Mouse (Mus musculus): Measurements from ENCODE around the gene Ace2. TPM values are rescaled to one million over a fixed set of nuclear protein-coding genes. Genes with fewer than 3 reads are reported as not detected.

The Ace2 gene
- polyA plus RNA-seq, 1 experiment from 2014 or later: 0.22 TPM

GRCm38 (mm10) chrX:164145463-164146250, 6.5 kb downstream of the Ace2 start:
- H3K27me3 ChIP-seq: peaks cover 11% of the 10 kb centered on the region
- no peaks in the 10 kb centered on the region for H3K4me1 ChIP-seq
- H3K36me3 ChIP-seq (replicated peaks): no peaks in the 10 kb centered on the region
- H3K4me3 ChIP-seq (replicated peaks): no peak overlapping the region
- H3K9ac ChIP-seq: no peak overlapping the region
- no peak overlapping the region for H3K27ac ChIP-seq
- no peak for ATAC-seq (ENCODE audit: low FRiP score)
- no peak overlapping the region for H3K4me2 ChIP-seq
- H3K9me3 ChIP-seq: no peaks in the 10 kb centered on the region
- 88% methylated on average over 6 of the region's 6 CpGs for WGBS

GRCm38 (mm10) chrX:164152703-164153102, 13.6 kb downstream of the Ace2 start:
- Histone ChIP-seq H3K27me3 (peaks cover 11% of the 10 kb centered on the region; the same call in 1 of the 2 replicates), H3K4me1 (no peaks in the 10 kb centered on the region)
- 74% methylated on average over 2 of the region's 2 CpGs for WGBS

GRCm38 (mm10) chrX:164153606-164154005, 14.5 kb downstream of the Ace2 start:
- no peak overlapping the region for H3K27ac ChIP-seq

More at GRCm38 (mm10) chrX:164152703-164153102, 13.6 kb downstream of the Ace2 start:
- no peaks in the 10 kb centered on the region for H3K36me3 ChIP-seq (replicated peaks)
- H3K9ac ChIP-seq: no peak overlapping the region
- no peak for ATAC-seq (ENCODE audit: low FRiP score)
- H3K27ac ChIP-seq: no peak overlapping the region
- no peaks in the 10 kb centered on the region for H3K9me3 ChIP-seq
- H3K4me2 ChIP-seq: no peak overlapping the region
- no peak overlapping the region for H3K4me3 ChIP-seq (replicated peaks)

GRCm38 (mm10) chrX:164154594-164154993, 15.5 kb downstream of the Ace2 start:
- Histone ChIP-seq H3K4me1 (no peaks in the 10 kb centered on the region), H3K4me2 (no peak overlapping the region), H3K27me3 (peaks cover 5% of the 10 kb centered on the region; the same call in 1 of the 2 replicates), H3K9ac (no peak overlapping the region), H3K4me3 (replicated peaks) (no peak overlapping the region), H3K36me3 (replicated peaks) (no peaks in the 10 kb centered on the region), H3K27ac (no peak overlapping the region), H3K9me3 (no peaks in the 10 kb centered on the region)
- no peak for ATAC-seq (ENCODE audit: low FRiP score)
- WGBS: 83% methylated on average over 5 of the region's 5 CpGs

More at GRCm38 (mm10) chrX:164153606-164154005, 14.5 kb downstream of the Ace2 start:
- Histone ChIP-seq H3K4me3 (replicated peaks) (no peak overlapping the region), H3K9ac (no peak overlapping the region), H3K4me1 (no peaks in the 10 kb centered on the region), H3K36me3 (replicated peaks) (no peaks in the 10 kb centered on the region), H3K9me3 (no peaks in the 10 kb centered on the region), H3K4me2 (no peak overlapping the region), H3K27me3 (peaks cover 7% of the 10 kb centered on the region; the same call in 1 of the 2 replicates)
- no peak for ATAC-seq (ENCODE audit: low FRiP score)

GRCm38 (mm10) chrX:164164681-164165080, 25.5 kb downstream of the Ace2 start:
- Histone ChIP-seq H3K27ac (no peak overlapping the region), H3K4me3 (replicated peaks) (no peak overlapping the region), H3K36me3 (replicated peaks) (no peaks in the 10 kb centered on the region), H3K9ac (no peak overlapping the region), H3K27me3 (peaks cover 17% of the 10 kb centered on the region; the same call in 1 of the 2 replicates), H3K4me1 (no peaks in the 10 kb centered on the region), H3K9me3 (no peaks in the 10 kb centered on the region), H3K4me2 (no peak overlapping the region)
- 90% methylated on average over 1 of the region's 1 CpGs for WGBS
- no peak for ATAC-seq (ENCODE audit: low FRiP score)

- Histone ChIP-seq H3K9me3 (no peaks in the 10 kb centered on the region), H3K27ac (no peak overlapping the region), H3K36me3 (replicated peaks) (no peaks in the 10 kb centered on the region), H3K4me3 (replicated peaks) (no peak overlapping the region), H3K9ac (no peak overlapping the region), H3K27me3 (peaks cover 15% of the 10 kb centered on the region; the same call in 1 of the 2 replicates), H3K4me2 (no peak overlapping the region), H3K4me1 (no peaks in the 10 kb centered on the region)
- 77% methylated on average over 2 of the region's 2 CpGs for WGBS
- no peak for ATAC-seq (ENCODE audit: low FRiP score)
Observed at GRCm38 (mm10) chrX:164171034-164171433, 31.9 kb downstream of the Ace2 start.

- no peak for ATAC-seq (ENCODE audit: low FRiP score)
- WGBS: 85% methylated on average over 4 of the region's 4 CpGs
Observed at GRCm38 (mm10) chrX:164173880-164174279, 34.7 kb downstream of the Ace2 start.

GRCm38 (mm10) chrX:164175311-164175710, 36.2 kb downstream of the Ace2 start:
- Histone ChIP-seq H3K36me3 (replicated peaks) (no peaks in the 10 kb centered on the region), H3K4me1 (no peaks in the 10 kb centered on the region), H3K4me2 (no peak overlapping the region), H3K9ac (no peak overlapping the region), H3K9me3 (no peaks in the 10 kb centered on the region), H3K27me3 (peaks cover 13% of the 10 kb centered on the region; the same call in 1 of the 2 replicates), H3K27ac (no peak overlapping the region), H3K4me3 (replicated peaks) (no peak overlapping the region)
- WGBS: 93% methylated on average over 1 of the region's 1 CpGs
- no peak for ATAC-seq (ENCODE audit: low FRiP score)

More at GRCm38 (mm10) chrX:164173880-164174279, 34.7 kb downstream of the Ace2 start:
- no peak overlapping the region for H3K4me3 ChIP-seq (replicated peaks)
- no peaks in the 10 kb centered on the region for H3K9me3 ChIP-seq
- peaks cover 13% of the 10 kb centered on the region; the same call in 1 of the 2 replicates for H3K27me3 ChIP-seq
- H3K27ac ChIP-seq: no peak overlapping the region
- no peak overlapping the region for H3K9ac ChIP-seq
- H3K4me2 ChIP-seq: no peak overlapping the region
- H3K4me1 ChIP-seq: no peaks in the 10 kb centered on the region
- H3K36me3 ChIP-seq (replicated peaks): no peaks in the 10 kb centered on the region

- ATAC-seq (ENCODE audit: low FRiP score): no peak
- H3K4me2 ChIP-seq: no peak overlapping the region
- H3K9ac ChIP-seq: no peak overlapping the region
- H3K4me3 ChIP-seq (replicated peaks): no peak overlapping the region
- H3K36me3 ChIP-seq (replicated peaks): no peaks in the 10 kb centered on the region
- WGBS: 44% methylated on average over 2 of the region's 2 CpGs
- H3K27me3 ChIP-seq: peaks cover 13% of the 10 kb centered on the region; the same call in 1 of the 2 replicates
- no peaks in the 10 kb centered on the region for H3K4me1 ChIP-seq
- no peak overlapping the region for H3K27ac ChIP-seq
- no peaks in the 10 kb centered on the region for H3K9me3 ChIP-seq
Observed at GRCm38 (mm10) chrX:164175780-164176179, 36.6 kb downstream of the Ace2 start.

- no peak for ATAC-seq (ENCODE audit: low FRiP score)
- H3K36me3 ChIP-seq (replicated peaks): no peaks in the 10 kb centered on the region
- H3K4me3 ChIP-seq (replicated peaks): no peak overlapping the region
- H3K27me3 ChIP-seq: peaks cover 19% of the 10 kb centered on the region
- no peak overlapping the region for H3K27ac ChIP-seq
- H3K4me2 ChIP-seq: no peak overlapping the region
- WGBS: 85% methylated on average over 2 of the region's 2 CpGs
- H3K9ac ChIP-seq: no peak overlapping the region
- H3K4me1 ChIP-seq: no peaks in the 10 kb centered on the region
- no peaks in the 10 kb centered on the region for H3K9me3 ChIP-seq
Observed at GRCm38 (mm10) chrX:164178856-164179255, 39.7 kb downstream of the Ace2 start.

- peak; percentile 58; the same call in 1 of the 2 replicates for ATAC-seq (ENCODE audit: low FRiP score)
- H3K9ac ChIP-seq: no peak overlapping the region
- no peaks in the 10 kb centered on the region for H3K36me3 ChIP-seq (replicated peaks)
- no peaks in the 10 kb centered on the region for H3K4me1 ChIP-seq
- H3K4me2 ChIP-seq: no peak overlapping the region
- no peaks in the 10 kb centered on the region for H3K9me3 ChIP-seq
- no peak overlapping the region for H3K4me3 ChIP-seq (replicated peaks)
- 11% methylated on average over 3 of the region's 3 CpGs for WGBS
- peaks cover 17% of the 10 kb centered on the region for H3K27me3 ChIP-seq
- no peak overlapping the region for H3K27ac ChIP-seq
Observed at GRCm38 (mm10) chrX:164179746-164180145, 40.6 kb downstream of the Ace2 start.

- ATAC-seq (ENCODE audit: low FRiP score): 0 out of 2 replicates have a peak, but pooled peaks have one; percentile 58
- no peak overlapping the region for H3K4me3 ChIP-seq (replicated peaks)
- 35% methylated on average over 3 of the region's 3 CpGs for WGBS
- H3K9me3 ChIP-seq: no peaks in the 10 kb centered on the region
- H3K4me2 ChIP-seq: no peak overlapping the region
- no peaks in the 10 kb centered on the region for H3K36me3 ChIP-seq (replicated peaks)
- no peak overlapping the region for H3K9ac ChIP-seq
- H3K4me1 ChIP-seq: no peaks in the 10 kb centered on the region
- H3K27me3 ChIP-seq: peaks cover 10% of the 10 kb centered on the region; the same call in 1 of the 2 replicates
- H3K27ac ChIP-seq: no peak overlapping the region
Observed at GRCm38 (mm10) chrX:164183844-164184243, 44.7 kb downstream of the Ace2 start.

GRCm38 (mm10) chrX:164189880-164190279, 50.7 kb downstream of the Ace2 start:
- peaks cover 3% of the 10 kb centered on the region; the same call in 1 of the 2 replicates for H3K27me3 ChIP-seq
- H3K4me3 ChIP-seq (replicated peaks): no peak overlapping the region
- H3K4me1 ChIP-seq: no peaks in the 10 kb centered on the region
- H3K36me3 ChIP-seq (replicated peaks): no peaks in the 10 kb centered on the region
- no peaks in the 10 kb centered on the region for H3K9me3 ChIP-seq
- no peak overlapping the region for H3K9ac ChIP-seq
- H3K27ac ChIP-seq: no peak overlapping the region
- no peak for ATAC-seq (ENCODE audit: low FRiP score)
- H3K4me2 ChIP-seq: no peak overlapping the region

All from forebrain, embryonic 12.5 days (tissue).